Comparison of ENCODE assay signal across 8 mouse cellular contexts in the genomic region with DNA sequence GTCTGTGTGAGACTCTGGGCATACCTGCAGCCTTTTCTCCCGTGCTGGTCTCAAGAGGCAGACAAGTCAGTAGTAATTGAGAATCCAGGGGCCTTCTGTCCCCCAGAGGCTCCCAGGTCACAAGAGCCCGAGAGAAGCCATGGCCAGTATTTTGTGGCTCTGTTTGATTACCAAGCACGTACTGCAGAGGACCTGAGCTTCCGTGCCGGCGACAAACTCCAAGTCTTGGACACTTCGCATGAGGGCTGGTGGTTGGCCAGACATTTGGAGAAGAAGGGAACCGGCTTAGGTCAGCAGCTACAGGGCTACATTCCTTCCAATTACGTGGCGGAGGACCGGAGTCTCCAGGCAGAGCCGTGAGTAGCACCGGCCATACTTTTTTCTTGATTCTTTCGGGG. TPM values are rescaled to one million over a fixed set of nuclear protein-coding genes. Genes with fewer than 3 reads are reported as not detected.
A peak's percentile ranks its signal among the peaks of the same experiment; 100 is the strongest.
DNase-seq lines count a peak whose midpoint lies in the region; ATAC-seq and TF ChIP-seq lines count a peak whose summit lies in the region.

No protein-coding gene starts in this region.

- peak overlapping the region; percentile 69 for H3K4me3 ChIP-seq in testis, adult 2 months (ENCODE audit: control insufficient read depth, low read depth, low read length)
- H3K4me3 ChIP-seq in heart, adult 2 months: peak overlapping the region; percentile 49
- peak overlapping the region; percentile 61 for H3K4me3 ChIP-seq in kidney, embryonic 16.5 days (ENCODE audit: low read length)

- intact Hi-C loops in heart, adult 2 months (cut with DNase I): no loop called here
- intact Hi-C loops in left cerebral cortex, postnatal 25 days (cut with DNase I): no loop called here

- no peaks in the 10 kb centered on the region for H3K9me3 ChIP-seq in kidney, embryonic 16.5 days (ENCODE audit: low read length)

- peak overlapping the region; percentile 59 for H3K4me2 ChIP-seq in kidney, embryonic 16.5 days (replicated peaks; ENCODE audit: low read depth, low read length)

- TF ChIP-seq POLR2A in testis, adult 2 months (IDR thresholded peaks at IDR 0.05; ENCODE audit: control insufficient read depth, low read depth, low read length): no peak
- no peak for TF ChIP-seq POLR2A in heart, adult 2 months (IDR thresholded peaks at IDR 0.05; ENCODE audit: insufficient read depth, low read depth, low read length)

- peaks cover 6% of the 10 kb centered on the region for H3K4me1 ChIP-seq in testis, adult 2 months (ENCODE audit: control insufficient read depth, insufficient read depth, low read length)
- H3K4me1 ChIP-seq in heart, adult 2 months (ENCODE audit: control insufficient read depth, insufficient read depth, low read length): peaks cover 2% of the 10 kb centered on the region
- H3K4me1 ChIP-seq in kidney, embryonic 16.5 days (ENCODE audit: insufficient read depth, low read length): peaks cover 16% of the 10 kb centered on the region

- no peak for TF ChIP-seq EP300 in heart, adult 2 months (IDR thresholded peaks at IDR 0.05; ENCODE audit: insufficient read depth, low read depth, low read length)

- no peaks in the 10 kb centered on the region for H3K79me2 ChIP-seq in heart, adult 2 months (replicated peaks; ENCODE audit: control insufficient read depth, insufficient read depth, low read length)

- H3K27ac ChIP-seq in testis, adult 2 months (ENCODE audit: control insufficient read depth, insufficient read depth, low read depth, low read length): peak overlapping the region; percentile 30; the same call in 1 of the 2 replicates
- H3K27ac ChIP-seq in heart, adult 2 months: peak overlapping the region; percentile 68
- peak overlapping the region; percentile 98 for H3K27ac ChIP-seq in kidney, embryonic 16.5 days (ENCODE audit: low read length)

- H3K36me3 ChIP-seq in testis, adult 2 months (ENCODE audit: control insufficient read depth, insufficient read depth, low read length): no peaks in the 10 kb centered on the region
- no peaks in the 10 kb centered on the region for H3K36me3 ChIP-seq in heart, adult 2 months (ENCODE audit: control insufficient read depth, insufficient read depth, low read length)
- H3K36me3 ChIP-seq in kidney, embryonic 16.5 days (ENCODE audit: insufficient read depth, low read length): no peaks in the 10 kb centered on the region

- 33% methylated on average over 14 of the region's 14 CpGs for WGBS in heart, adult 2 months
- 40% methylated on average over 14 of the region's 14 CpGs for WGBS in kidney, embryonic 16.5 days

- peak; percentile 63 for ATAC-seq in kidney, embryonic 16.5 days (ENCODE audit: low FRiP score, low TSS enrichment)
- no peak for ATAC-seq in monocyte, adult 5-6 weeks (replicated peaks; ENCODE audit: insufficient number of reproducible peaks, low FRiP score, low TSS enrichment, poor library complexity, severe bottlenecking)

- H3K9ac ChIP-seq in heart, adult 2 months (ENCODE audit: low read depth, low read length): peak overlapping the region; percentile 32
- H3K9ac ChIP-seq in kidney, embryonic 16.5 days (replicated peaks; ENCODE audit: low read length): peak overlapping the region; percentile 80

- no peak for TF ChIP-seq CTCF in testis, adult 2 months (IDR thresholded peaks at IDR 0.05; ENCODE audit: control insufficient read depth, insufficient read depth, insufficient replicate concordance, low read depth, low read length)
- no peak for TF ChIP-seq CTCF in heart, adult 2 months (IDR thresholded peaks at IDR 0.05)

- H3K27me3 ChIP-seq in testis, adult 2 months (ENCODE audit: control insufficient read depth, insufficient read depth, low read length): no peaks in the 10 kb centered on the region
- no peaks in the 10 kb centered on the region for H3K27me3 ChIP-seq in heart, adult 2 months (ENCODE audit: control insufficient read depth, insufficient read depth, low read length)
- no peaks in the 10 kb centered on the region for H3K27me3 ChIP-seq in kidney, embryonic 16.5 days (ENCODE audit: insufficient read depth, low read length)

- DNase-seq in testis, postnatal 14 days (ENCODE audit: low spot score): no peak
- peak; percentile 51 to 62 for DNase-seq in heart, adult 2 months
- DNase-seq in lung, postnatal 36 days: peak; percentile 33
- no peak for DNase-seq in left cerebral cortex, postnatal 25 days (ENCODE audit: low spot score in 2 of 2)
- no peak for DNase-seq in spleen, postnatal 14 days (ENCODE audit: low spot score in 2 of 2)

RNA-seq across cellular contexts. Expression of gene Frk, which starts 0.8 kb away (rescaled TPM):
- 0.06 and 0.26 TPM in 2 replicates for polyA plus RNA-seq in testis, adult 2 months (2012; rRNA removed)
- total RNA-seq in heart, adult 2 months (2021): 1 to 10 TPM; 1.9 to 2.0 TPM
- polyA plus RNA-seq in heart, adult 2 months (2012; rRNA removed): 0.70 and 0.85 TPM in 2 replicates
- polyA plus RNA-seq in kidney, embryonic 16.5 days (2015; fragmentation: Nextera tagmentation; extraction: Ambion mirVana): 20.8 and 24.3 TPM in 2 replicates
- not detected in 3 replicates for total RNA-seq in monocyte, adult 5-6 weeks (2017)
- under 1 TPM; 0.34 to 0.37 TPM for total RNA-seq in left cerebral cortex, postnatal 25 days (2021)

Comparison
In these comparisons a context has a peak if more than half of its experiments do, and no peak if none do; other contexts are left out.
1. H3K27ac ChIP-seq: peak in every context shown above with its lines; median percentile 98 in kidney, embryonic 16.5 days; 68 in heart, adult 2 months; 30 in testis, adult 2 months.
2. DNase-seq: peak in heart, adult 2 months (2 of 2) and lung, postnatal 36 days (single experiment); none in testis, postnatal 14 days (single experiment), left cerebral cortex, postnatal 25 days (0 of 2) and spleen, postnatal 14 days (0 of 2).
3. Peak in every context shown above with its lines, with median percentiles within 50 percentile points of each other: H3K4me3 ChIP-seq.